Mouse (Mus musculus): ENCODE data around the gene P2rx7.

GRCm38 (mm10) chr5:122690486-122690885 is 46.8 kb downstream of the P2rx7 start:
- TF ChIP-seq POLR2A (IDR thresholded peaks at IDR 0.05; ENCODE audit: borderline replicate concordance, extremely low read depth, insufficient read depth, insufficient read length, poor library complexity, severe bottlenecking) (no peak), CTCF (IDR thresholded peaks at IDR 0.05; ENCODE audit: borderline replicate concordance, extremely low read depth, insufficient read depth, insufficient read length) (no peak)

Measured in brain, embryonic 14.5 days (tissue).